Mouse (Mus musculus) cerebellum, adult 18-20 months (tissue): Measurements from ENCODE around the gene Calcrl.

Experiments
- DNase-seq, 2 experiments: peaks; one replicate each; pipeline ENCODE4 v3.0.0; 2021

Gene Calcrl

GRCm38 (mm10) chr2:84425138-84425537 lies at the start of gene Calcrl:
Gene Calcrl (minus strand): TSS chr2:84425411.
- peak in 1 of 2 experiments; percentile 9 for DNase-seq

GRCm38 (mm10) chr2:84474651-84475050 lies 49.4 kb upstream of the Calcrl start:
- DNase-seq = no peak

GRCm38 (mm10) chr2:84473941-84474530 lies 48.8 kb upstream of the Calcrl start:
- DNase-seq = no peak

GRCm38 (mm10) chr2:84467391-84467790 lies 42.2 kb upstream of the Calcrl start:
- DNase-seq = no peak

GRCm38 (mm10) chr2:84464956-84465355 lies 39.7 kb upstream of the Calcrl start:
- DNase-seq = no peak

GRCm38 (mm10) chr2:84462411-84462810 lies 37.2 kb upstream of the Calcrl start:
- DNase-seq = no peak

GRCm38 (mm10) chr2:84459651-84460177 lies 34.5 kb upstream of the Calcrl start:
- DNase-seq = no peak

- DNase-seq = no peak
These were observed 32.0 kb upstream of the Calcrl start for GRCm38 (mm10) chr2:84457221-84457620.

GRCm38 (mm10) chr2:84455236-84455799 lies 30.1 kb upstream of the Calcrl start:
- peak; percentile 47 to 49 for DNase-seq

- peak in 1 of 2 experiments; percentile 5 for DNase-seq
These were observed 29.5 kb upstream of the Calcrl start for GRCm38 (mm10) chr2:84454551-84455235.

- DNase-seq = peak; percentile 17 to 20
These were observed 28.8 kb upstream of the Calcrl start for GRCm38 (mm10) chr2:84454051-84454450.

- no peak for DNase-seq
These were observed 20.3 kb upstream of the Calcrl start for GRCm38 (mm10) chr2:84445499-84445898.

- DNase-seq = no peak
These were observed 16.7 kb upstream of the Calcrl start for GRCm38 (mm10) chr2:84441940-84442339.

GRCm38 (mm10) chr2:84429724-84430123 lies 4.5 kb upstream of the Calcrl start:
- peak in 1 of 2 experiments; percentile 9 for DNase-seq

GRCm38 (mm10) chr2:84428836-84429235 lies 3.6 kb upstream of the Calcrl start:
- DNase-seq = no peak

GRCm38 (mm10) chr2:84426531-84426930 lies 1.3 kb upstream of the Calcrl start:
- no peak for DNase-seq

- no peak for DNase-seq
These were observed 8.7 kb downstream of the Calcrl start for GRCm38 (mm10) chr2:84416501-84416900.

GRCm38 (mm10) chr2:84409796-84410592 lies 15.2 kb downstream of the Calcrl start:
- no peak for DNase-seq

GRCm38 (mm10) chr2:84404834-84405233 lies 20.4 kb downstream of the Calcrl start:
- no peak for DNase-seq

GRCm38 (mm10) chr2:84402713-84403112 lies 22.5 kb downstream of the Calcrl start:
- DNase-seq = no peak

- no peak for DNase-seq
These were observed 28.7 kb downstream of the Calcrl start for GRCm38 (mm10) chr2:84396557-84396956.

- DNase-seq = no peak
These were observed 32.0 kb downstream of the Calcrl start for GRCm38 (mm10) chr2:84393236-84393635.

GRCm38 (mm10) chr2:84389075-84389474 lies 36.1 kb downstream of the Calcrl start:
- no peak for DNase-seq
